Mouse (Mus musculus): Measurements from ENCODE around the gene Ttll12.

GRCm38 (mm10) chr15:83635251-83635650 lies 40.3 kb upstream of the Ttll12 start:
- TF ChIP-seq GATA1 (IDR thresholded peaks at IDR 0.05; ENCODE audit: borderline replicate concordance, low read length): no peak
- no peak for TF ChIP-seq FLI1 (IDR thresholded peaks at IDR 0.05; ENCODE audit: low read length)

All from megakaryocyte, embryonic 14.5 days (primary cell).